Mouse (Mus musculus) cerebellum, adult 8-10 months (tissue): ENCODE results near the gene Sae1.
"Not testable (repeated sequence)": the region's sequence is repeated elsewhere in the genome, so short reads cannot be mapped to it uniquely, and the experiment has no call there.

Experiments
- DNase-seq: peaks from one replicate; pipeline ENCODE4 v3.0.0; 2022

Sae1 gene

DNA sequence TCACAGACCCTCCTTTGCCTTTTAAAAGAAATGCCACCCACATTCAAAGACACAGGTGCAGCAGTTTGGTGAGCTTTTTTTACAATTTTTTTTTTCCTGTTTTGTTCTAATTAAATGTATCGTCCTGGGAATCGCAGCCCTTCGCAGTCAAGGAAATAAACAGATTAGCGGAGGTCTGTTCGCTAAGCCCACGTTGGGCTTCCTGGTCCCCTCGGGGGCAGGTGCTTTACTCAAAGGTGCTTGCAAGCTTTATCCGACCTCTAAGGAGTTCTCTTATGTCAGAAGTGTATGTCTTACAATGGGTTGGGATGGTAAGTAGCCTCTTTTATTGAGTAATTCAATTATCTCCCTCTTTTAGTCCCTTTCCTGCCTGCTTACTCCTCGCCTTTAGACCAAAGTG, 14.8 kb upstream of the Sae1 start:
- DNase-seq: no peak

- DNase-seq: peak; percentile 59
These were observed 14.4 kb upstream of the Sae1 start for GRCm38 (mm10) chr7:16401991-16402431.

- DNase-seq: peak; percentile 88
These were observed 13.3 kb upstream of the Sae1 start, which contains the start of gene Zc3h4 for GRCm38 (mm10) chr7:16400689-16401611. Gene Zc3h4 (plus strand): TSS chr7:16400910.

DNA sequence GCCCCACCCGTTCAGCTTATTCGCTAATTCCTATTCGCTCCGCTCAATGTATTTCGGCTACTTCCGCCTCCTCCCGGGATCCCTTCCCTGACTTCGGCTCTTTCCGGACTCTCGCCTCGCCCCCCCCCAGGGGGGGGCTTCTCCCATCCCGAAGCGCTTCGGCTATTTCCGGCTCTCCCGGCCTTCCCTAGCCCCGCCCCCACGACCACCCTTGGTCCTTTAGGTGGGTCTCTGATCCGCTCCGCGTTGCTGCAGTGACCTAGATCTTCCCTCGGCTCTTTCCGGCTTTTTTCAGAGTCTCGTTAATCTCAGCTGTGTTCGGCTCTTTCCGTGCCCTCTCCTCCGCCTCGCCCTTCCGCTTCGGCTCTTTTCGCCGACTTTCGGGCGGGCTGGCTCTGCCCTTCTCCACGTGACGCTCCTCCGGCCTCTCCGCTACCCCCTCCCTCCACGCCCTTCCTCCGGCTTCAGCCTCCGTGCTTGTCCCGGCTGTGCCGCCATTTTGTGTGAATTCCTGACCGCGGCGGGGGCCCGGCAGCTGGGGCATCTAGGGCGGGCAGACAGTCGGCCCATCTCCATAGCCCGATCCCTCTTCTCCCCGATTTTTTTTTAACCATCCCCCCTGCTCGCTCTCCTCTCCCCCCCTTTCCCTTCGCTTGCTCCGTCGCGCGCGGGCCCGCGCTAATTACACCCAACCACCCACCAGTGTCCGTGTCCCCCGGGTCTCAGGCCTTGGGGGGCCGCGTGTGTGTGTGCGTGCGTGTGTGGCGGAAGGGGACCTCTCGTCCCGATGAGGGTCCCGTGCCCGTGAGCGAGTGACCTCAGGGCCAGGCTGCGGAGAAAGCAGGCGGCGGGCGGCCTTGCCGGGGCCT, 12.4 kb upstream of the Sae1 start:
- DNase-seq: peak; percentile 99

DNA sequence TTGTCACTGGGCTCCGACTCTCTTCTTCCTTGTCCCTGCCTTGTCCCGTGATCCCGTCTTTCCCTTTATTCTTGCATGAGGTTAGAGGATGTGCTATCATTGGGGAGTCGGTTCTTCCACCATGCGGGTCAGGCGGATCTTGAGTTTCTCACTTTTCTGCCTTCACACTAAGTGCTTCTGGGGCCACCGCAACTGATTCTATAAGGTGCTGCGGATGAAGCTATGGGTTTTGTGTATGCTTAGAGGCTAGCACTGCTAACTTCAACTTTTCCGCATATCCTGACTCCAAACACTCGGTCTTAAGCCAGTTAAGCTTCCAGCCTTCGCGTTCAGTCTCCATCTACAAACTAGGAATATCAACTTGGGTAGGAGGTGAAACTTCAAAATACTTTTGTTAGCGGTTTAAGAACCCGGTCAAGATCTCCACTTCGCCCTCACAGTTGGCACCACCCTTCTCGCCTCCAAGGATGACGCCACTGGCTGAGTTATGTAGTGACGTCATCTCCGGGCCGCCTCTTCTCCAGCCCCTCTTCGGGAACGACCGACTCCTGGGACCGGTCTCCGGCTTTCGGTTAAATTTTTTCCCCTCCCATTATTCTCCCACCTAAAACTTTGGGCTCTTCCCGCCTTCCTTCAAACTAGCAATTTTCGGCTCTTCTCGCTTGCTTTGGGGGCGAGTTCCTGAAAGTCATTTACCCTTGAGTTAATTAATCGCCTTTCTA, 11.7 kb upstream of the Sae1 start:
- peak; percentile 94 for DNase-seq

DNA sequence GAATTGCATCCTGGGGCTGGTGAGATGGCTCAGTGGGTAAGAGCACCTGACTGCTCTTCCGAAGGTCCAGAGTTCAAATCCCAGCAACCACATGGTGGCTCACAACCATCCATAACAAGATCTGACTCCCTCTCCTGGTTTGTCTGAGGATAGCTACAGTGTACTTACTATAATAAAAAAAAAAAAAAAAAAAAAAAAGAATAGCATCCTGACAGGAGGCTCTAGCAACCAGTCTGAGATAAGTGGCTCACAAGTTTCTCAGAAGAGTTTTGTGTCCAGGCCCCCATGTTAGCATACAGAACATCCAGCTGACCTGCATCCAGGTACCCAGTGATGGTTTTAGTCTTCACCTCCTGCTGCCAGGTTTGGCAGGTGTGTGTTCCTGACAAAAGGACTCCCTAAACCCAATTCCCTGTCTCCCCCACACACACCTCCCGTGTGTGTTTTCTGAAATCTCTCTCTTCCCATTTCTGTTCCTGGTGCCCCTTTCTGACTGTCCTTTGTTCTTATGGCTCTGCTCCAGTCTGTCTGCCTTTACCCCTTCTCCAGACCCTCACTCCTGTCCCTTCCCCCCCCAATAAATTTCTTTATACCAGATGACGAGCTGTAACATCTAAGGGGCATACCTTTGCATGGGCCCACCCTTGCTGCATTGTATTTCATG, 10.9 kb upstream of the Sae1 start:
- peak; percentile 45 for DNase-seq

DNA sequence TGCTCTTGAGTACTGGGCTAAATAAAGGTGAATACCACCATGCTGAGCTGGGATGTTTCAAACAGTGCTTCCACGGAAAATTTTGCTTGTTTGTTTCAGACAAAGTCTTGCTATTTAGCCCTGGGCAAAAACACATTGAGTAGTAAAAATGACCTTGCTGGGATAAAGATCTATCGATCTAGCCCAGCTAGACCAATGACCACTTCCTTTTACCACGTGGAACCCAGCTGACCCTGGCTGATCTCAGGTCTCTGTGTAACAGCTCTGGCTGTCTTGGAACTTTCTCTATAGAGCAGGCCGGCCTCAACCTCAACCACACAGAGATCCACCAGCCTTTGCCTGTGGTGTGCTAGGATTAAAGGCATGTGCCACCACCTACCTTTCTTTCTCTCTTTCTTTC, 9.9 kb upstream of the Sae1 start:
- no peak for DNase-seq

DNA sequence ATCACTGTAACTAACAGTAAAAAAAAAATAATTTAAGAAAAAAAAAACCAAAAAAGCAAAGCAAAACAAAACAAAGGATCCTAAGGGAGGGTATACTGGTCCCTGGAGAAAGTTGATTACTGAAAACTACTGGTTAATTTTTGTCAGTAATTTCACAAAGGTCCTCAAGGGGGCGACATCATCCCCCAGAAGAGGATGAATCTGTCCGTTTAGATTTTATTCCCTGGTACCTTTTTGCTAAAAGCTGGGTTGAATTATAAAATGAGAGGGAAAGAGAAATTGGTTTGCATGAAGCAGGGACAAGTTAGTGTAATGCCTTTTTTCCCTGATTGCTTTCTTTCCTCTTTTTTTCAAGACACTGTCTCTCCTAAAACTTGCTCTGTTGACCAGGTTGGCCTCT, 8.3 kb upstream of the Sae1 start:
- DNase-seq: peak; percentile 64

GRCm38 (mm10) chr7:16392923-16393322, 5.3 kb upstream of the Sae1 start:
- DNase-seq: no peak

GRCm38 (mm10) chr7:16389942-16390341, 2.3 kb upstream of the Sae1 start:
- DNase-seq: not testable (repeated sequence)

- DNase-seq: no peak
These were observed 11.1 kb downstream of the Sae1 start for GRCm38 (mm10) chr7:16376505-16376904.

- DNase-seq: no peak
These were observed 12.6 kb downstream of the Sae1 start for GRCm38 (mm10) chr7:16374989-16375388.

DNA sequence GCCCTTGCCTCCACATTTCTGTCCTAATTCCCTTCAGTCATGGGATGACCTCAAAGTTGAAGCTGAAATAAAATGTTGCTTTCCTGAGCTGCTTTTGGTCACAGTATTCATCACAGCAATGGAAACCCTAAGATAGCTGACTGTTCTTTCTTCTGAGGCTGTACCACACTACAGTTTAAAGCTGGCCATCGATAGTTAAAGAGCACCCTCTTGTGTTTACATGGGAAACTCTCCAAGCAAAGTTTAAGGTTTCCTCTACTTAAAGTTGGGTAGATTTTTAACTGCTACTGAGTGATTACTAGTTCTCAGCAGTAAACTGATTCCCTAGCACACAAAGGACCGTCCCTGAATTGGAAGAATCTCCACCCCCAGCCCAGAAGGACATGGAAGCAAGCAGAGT, 13.9 kb downstream of the Sae1 start:
- DNase-seq: no peak

DNA sequence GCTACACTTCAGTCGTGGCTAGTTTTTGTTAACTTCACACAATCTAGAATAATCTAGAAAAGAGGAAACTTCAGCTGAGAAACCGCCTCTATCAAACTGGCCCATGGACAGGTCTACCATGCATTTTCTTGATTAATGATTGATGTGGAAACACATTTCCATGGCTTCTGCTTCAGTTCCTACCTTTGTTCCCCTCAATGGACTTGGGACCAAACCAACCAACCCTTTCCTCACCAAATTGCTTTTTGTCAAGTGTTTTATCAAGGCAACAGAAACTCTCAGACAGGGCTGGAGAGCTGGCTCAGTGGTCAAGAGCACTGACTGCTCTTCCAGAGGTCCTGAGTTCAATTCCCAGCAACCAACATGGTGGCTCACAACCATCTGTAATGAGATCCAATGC, 17.0 kb downstream of the Sae1 start:
- no peak for DNase-seq

DNA sequence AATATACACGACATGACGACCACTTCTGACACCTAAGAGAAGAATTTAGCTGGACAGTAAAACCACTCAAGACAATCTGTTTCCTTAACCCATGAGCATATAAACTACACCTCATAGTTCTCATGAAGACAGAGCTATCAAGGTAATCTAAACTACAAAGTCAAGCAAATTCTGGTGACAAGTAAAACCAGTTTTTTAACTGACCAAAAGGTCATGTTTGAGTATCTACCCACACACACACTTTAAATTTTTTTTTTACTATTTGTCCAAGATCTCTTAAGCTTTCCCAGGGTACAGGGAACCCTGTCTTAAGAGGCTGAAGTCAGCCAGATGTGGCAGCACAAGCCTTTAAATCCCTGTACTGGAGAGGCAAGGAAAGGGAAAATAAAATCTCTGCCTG, 18.8 kb downstream of the Sae1 start:
- no peak for DNase-seq

DNA sequence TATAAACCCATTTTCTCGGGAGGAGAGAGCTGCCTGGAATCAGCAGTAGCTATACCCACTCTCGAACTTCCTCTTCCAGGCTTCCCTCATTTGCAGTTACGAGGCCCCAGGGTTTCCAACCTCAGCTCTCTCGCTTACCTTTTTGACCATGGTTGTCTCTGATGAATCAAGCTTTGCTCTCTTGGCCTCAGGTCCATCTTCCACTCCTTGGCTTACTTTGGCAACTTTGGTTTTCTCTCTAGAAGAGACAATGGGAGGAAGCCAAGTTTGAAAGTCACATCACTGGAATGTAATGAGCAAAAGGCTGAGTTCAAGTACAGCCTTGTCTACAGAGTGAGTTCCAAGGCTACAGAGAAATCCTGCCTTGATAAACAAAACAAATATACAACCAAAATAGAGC, 20.9 kb downstream of the Sae1 start:
- DNase-seq: no peak

DNA sequence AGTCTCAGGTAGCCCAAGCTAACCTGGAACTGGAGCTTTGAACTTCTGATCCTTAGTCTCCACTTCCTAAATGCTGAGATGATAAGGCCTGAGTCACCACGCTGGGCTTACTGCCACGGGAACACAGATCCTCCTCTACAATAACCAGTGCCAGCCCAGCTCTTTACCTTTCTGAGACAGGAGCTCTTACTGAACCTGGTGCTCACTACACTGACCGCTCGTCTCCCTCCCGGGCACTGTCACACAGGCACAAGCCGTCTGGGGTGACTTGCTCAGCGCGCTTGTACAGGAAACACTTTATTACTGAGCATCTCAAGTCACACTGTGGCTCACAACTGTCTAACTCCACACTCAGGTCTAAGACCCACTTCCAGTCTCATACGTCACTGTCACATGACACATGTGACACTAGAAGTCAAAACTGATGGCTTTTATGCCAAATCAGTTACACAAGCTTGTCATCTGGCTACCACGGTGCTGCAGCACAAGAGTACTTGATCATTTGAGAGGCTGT, 21.4 kb downstream of the Sae1 start:
- DNase-seq: no peak

DNA sequence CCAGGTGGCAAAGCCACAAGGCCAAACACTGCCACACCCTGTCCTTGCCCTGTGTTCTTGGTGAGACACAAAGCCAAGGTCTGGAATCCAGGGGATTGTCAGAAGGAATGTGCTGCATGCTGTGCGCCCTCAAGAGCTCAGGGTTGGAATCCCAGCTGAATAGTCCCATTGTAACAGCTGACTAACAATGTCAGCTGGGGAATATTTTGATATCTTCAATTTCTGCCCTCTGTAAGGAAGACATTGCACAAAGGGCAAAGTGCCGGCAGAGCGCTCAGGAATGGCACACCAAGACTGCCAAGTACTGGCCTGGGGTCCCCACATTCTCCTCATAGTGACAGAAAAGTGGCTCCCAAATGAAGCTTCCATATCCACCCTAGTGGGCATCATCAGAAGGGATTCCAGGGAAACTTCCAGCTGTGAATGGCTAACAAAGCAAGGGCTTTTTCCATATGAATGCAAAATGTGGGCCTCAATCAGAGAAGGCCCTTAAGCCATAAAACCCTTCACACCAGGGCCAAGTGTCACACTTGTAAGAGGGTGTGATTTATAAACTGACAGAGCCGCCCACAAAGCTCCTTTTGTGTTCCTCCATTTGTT, 22.6 kb downstream of the Sae1 start:
- no peak for DNase-seq

DNA sequence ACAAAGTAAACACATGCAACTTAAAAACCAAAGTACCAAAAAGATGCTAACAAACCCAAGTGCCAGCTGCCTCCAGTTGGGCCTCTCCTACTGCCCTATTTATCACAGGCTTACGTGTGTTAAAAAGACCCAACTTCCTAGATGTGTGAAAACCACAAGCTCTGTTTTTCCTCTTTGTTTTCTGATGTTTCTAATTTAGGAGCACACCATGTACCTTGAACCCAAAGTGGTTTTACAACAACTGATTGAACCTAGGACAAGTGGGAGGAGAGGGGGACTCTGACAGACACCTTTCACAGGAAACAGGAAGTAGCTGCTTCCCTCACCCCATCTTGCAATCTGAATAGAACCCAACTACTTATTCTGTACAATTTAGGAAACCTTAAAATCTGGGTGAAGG, 23.3 kb downstream of the Sae1 start:
- DNase-seq: no peak

GRCm38 (mm10) chr7:16357602-16358001, 30.0 kb downstream of the Sae1 start:
- DNase-seq: no peak

- no peak for DNase-seq
These were observed 31.6 kb downstream of the Sae1 start for GRCm38 (mm10) chr7:16355854-16356594.
